Comparison of ENCODE assay signal across 27 mouse cellular contexts in genomic region chr19:34778993-34779392, GRCm38 (mm10). TPM values are rescaled to one million over a fixed set of nuclear protein-coding genes. Genes with fewer than 3 reads are reported as not detected.
DNase-seq lines count a peak whose midpoint lies in the region; ATAC-seq lines count a peak whose summit lies in the region.
"Had no signal": no experiment of that assay in that cellular context is flagged by ENCODE, and none has a peak within 500 bp of the region (broad histone marks: within the 10 kb centered on the region; RNA-seq: fewer than 3 reads in every experiment).

No protein-coding gene starts in this region.

- peak; percentile 84 for ATAC-seq in granulocyte monocyte progenitor cell, adult 5-6 weeks (replicated peaks; ENCODE audit: poor library complexity, severe bottlenecking)
- peak; percentile 74 for ATAC-seq in megakaryocyte progenitor cell, adult 5-6 weeks (replicated peaks; ENCODE audit: poor library complexity)
- ATAC-seq: activated CD4-positive, CD25-positive, alpha-beta regulatory T cell, adult 4 months; CD4-positive, CD25-positive, alpha-beta regulatory T cell, adult 4 months; forebrain, embryonic 14.5 days; forebrain, embryonic 16.5 days had no signal

- no peaks in the 10 kb centered on the region for H3K36me3 ChIP-seq in limb, embryonic 10.5 days
- H3K36me3 ChIP-seq: embryonic facial prominence, embryonic 13.5 days; embryonic facial prominence, embryonic 15.5 days; forebrain, embryonic 10.5 days; forebrain, embryonic 12.5 days; G1E had no signal

- no peaks in the 10 kb centered on the region for H3K27me3 ChIP-seq in limb, embryonic 10.5 days (ENCODE audit: low read depth, poor library complexity, severe bottlenecking)
- H3K27me3 ChIP-seq: CH12.LX; embryonic facial prominence, embryonic 13.5 days; embryonic facial prominence, embryonic 15.5 days; forebrain, embryonic 12.5 days; Patski had no signal

- H3K4me1 ChIP-seq in limb, embryonic 10.5 days, result no peaks in the 10 kb centered on the region
- H3K4me1 ChIP-seq: embryonic facial prominence, embryonic 13.5 days; embryonic facial prominence, embryonic 15.5 days; forebrain, embryonic 10.5 days; forebrain, embryonic 12.5 days had no signal

- WGBS in limb, embryonic 10.5 days, result 97% methylated on average over 1 of the region's 1 CpGs

- DNase-seq in 416B (ENCODE audit: low read depth), result peak; percentile 49
- no peak for DNase-seq in cerebellum, postnatal 4 days (ENCODE audit: low spot score in 2 of 2)
- no peak for DNase-seq in limb, embryonic 10.5 days (ENCODE audit: low spot score)
- DNase-seq: adrenal gland, adult 8-10 months; adrenal gland, postnatal 14 days; adrenal gland, postnatal 36 days; B cell, adult 2 months; cerebellum, adult 11-12 months; cerebellum, adult 2 months; cerebellum, adult 9-10 months; cerebellum, postnatal 10 days; cerebellum, postnatal 25 days; embryo, embryonic 11 days had no signal

- no peak overlapping the region for H3K4me3 ChIP-seq in limb, embryonic 10.5 days
- H3K4me3 ChIP-seq: embryonic facial prominence, embryonic 13.5 days; embryonic facial prominence, embryonic 15.5 days; erythroblast, embryonic 14.5 days; forebrain, embryonic 10.5 days; forebrain, embryonic 12.5 days had no signal

- no peak overlapping the region for H3K27ac ChIP-seq in limb, embryonic 10.5 days
- H3K27ac ChIP-seq: embryonic facial prominence, embryonic 13.5 days; embryonic facial prominence, embryonic 15.5 days; forebrain, embryonic 10.5 days; forebrain, embryonic 12.5 days had no signal

- H3K9me3 ChIP-seq in limb, embryonic 10.5 days (replicated peaks), result no peaks in the 10 kb centered on the region
- H3K9me3 ChIP-seq: embryonic facial prominence, embryonic 13.5 days; embryonic facial prominence, embryonic 15.5 days; forebrain, embryonic 10.5 days; forebrain, embryonic 12.5 days; G1E had no signal

RNA-seq across cellular contexts. Expression of gene Slc16a12, which starts 31.9 kb away (rescaled TPM):
- not detected in 2 replicates for total RNA-seq in granulocyte monocyte progenitor cell, adult 5-6 weeks (2014; fragmentation: Nextera tagmentation)
- 0.10 and 0.17 TPM in 2 replicates for total RNA-seq in granulocyte monocyte progenitor cell, adult 5-6 weeks (2017)
- not detected in 2 replicates for total RNA-seq in megakaryocyte progenitor cell, adult 5-6 weeks (2015)
- total RNA-seq in megakaryocyte progenitor cell, adult 5-6 weeks (2017), result not detected in 2 replicates
- 0.75 and 0.79 TPM in 2 replicates for polyA plus RNA-seq in limb, embryonic 10.5 days (2016; fragmentation: Nextera tagmentation; extraction: Ambion mirVana)
- polyA plus RNA-seq: activated CD4-positive, CD25-positive, alpha-beta regulatory T cell, adult 4 months; CD4-positive, CD25-positive, alpha-beta regulatory T cell, adult 4 months; erythroblast, embryonic 14.5 days; G1E had no signal
